Mouse (Mus musculus) retina, adult 2 months (tissue): ENCODE data around the gene Cybrd1.

Experiments
- DNase-seq: peaks from one replicate; pipeline ENCODE4 v3.0.0-alpha.2; 2012; ENCODE audit warnings: low read depth, low spot score

Gene Cybrd1

DNA sequence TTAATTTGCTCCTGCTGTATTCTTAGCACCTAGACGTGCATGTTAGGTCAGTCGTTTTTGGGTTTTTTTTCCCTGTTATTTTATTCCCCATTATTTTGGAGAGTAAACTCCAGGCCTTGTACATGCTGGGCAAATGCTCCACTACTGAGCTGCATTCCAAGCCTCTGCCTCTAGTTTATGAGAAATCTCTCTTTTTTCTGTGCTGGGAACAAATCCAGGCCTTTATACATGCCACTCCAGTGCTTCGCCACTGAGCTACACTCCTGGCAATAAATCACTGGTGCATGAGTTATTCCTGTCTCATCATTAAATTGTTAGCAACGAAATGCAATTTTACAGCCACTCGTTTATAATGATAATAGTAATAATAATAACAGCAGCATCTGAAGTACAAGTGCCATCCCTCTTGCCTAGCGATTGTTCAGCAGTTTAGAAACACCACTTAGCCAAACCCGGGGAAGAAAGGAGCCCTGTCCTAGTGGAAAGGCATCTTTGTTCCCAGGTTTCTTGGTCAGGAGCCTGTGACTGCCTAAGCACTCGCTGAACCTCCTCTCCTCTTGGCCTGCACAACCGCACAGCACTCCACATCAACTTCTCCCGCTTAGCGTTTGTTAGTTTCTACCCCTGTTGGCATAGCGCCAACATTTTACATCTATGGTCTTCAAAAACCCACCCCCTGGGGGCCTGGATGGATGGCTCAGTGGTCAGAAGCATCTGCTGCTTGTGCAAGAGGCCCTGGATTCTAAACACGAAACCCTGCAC, 4.7 kb downstream of the Cybrd1 start:
- DNase-seq, result no peak

DNA sequence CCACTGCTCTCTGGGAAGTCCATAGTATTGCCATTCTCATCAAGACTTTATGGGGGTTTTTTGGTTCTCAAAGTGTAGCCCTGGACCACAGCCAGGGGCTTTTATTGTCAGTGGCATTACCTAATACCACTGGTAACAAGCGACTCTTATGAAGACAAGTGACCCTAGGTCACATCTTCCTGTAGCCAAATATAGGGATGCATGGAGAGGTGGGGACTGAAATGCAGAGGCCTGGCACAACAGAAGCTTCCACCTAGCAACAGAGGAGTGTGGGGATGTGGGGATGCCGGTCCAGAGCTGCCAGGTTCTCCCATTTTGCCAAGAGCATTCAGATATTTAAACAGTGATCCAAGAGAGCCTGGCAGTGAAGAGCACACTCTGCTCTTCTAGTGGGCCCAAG, 5.9 kb downstream of the Cybrd1 start:
- no peak for DNase-seq

DNA sequence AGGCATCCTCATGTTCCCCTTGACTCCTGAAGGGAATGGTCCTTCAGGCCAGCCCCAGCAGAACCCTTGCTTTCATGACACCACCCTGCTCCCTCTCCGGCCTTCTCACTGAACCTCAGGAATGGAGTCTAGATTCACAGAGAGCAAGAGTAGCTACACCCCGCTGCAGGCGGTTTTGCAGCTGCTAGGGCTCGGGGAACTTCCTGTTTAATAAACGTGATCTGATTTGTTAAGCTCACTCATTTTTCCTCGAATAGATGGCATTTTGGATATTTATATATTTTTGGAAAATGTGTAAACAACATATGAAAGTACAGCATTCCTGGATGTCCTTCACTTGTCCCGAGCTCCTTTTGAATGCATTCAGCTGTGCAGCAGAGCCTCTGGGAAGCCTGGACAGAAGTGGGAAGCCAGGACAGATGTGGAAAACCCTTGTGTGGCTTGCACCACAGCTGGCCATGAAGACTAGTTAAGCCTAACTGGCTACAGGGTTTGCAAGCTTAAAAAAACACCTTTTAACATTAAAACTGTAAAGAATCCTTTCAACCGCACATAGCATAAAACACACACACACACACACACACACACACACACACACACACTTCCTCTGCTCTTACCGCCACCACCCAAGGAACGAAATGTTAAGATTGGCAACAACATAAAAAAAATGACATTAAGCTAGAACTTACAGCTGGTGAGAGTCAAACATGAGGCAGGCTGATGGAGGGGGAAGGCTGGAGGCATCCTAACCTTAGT, 10.2 kb downstream of the Cybrd1 start:
- no peak for DNase-seq

DNA sequence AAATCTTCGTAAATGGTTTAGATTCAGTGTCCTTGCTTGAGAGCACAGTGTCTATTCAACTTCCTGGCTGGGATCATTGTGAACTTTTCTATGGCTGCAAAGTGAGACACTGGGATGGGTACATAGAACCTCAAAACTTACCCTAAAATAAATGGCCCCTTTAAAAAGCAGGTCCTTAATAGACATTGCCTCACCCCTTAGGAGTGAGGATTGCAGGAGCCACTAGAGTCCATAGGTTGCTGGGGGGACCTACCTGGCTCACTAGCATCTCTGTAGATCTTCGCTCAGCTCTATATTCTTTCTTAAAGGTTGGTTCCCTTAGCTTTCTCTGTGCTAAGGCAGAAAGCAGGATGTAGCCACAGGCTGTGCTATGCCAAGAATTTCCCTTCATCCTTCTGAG, 12.6 kb downstream of the Cybrd1 start:
- DNase-seq, result no peak

DNA sequence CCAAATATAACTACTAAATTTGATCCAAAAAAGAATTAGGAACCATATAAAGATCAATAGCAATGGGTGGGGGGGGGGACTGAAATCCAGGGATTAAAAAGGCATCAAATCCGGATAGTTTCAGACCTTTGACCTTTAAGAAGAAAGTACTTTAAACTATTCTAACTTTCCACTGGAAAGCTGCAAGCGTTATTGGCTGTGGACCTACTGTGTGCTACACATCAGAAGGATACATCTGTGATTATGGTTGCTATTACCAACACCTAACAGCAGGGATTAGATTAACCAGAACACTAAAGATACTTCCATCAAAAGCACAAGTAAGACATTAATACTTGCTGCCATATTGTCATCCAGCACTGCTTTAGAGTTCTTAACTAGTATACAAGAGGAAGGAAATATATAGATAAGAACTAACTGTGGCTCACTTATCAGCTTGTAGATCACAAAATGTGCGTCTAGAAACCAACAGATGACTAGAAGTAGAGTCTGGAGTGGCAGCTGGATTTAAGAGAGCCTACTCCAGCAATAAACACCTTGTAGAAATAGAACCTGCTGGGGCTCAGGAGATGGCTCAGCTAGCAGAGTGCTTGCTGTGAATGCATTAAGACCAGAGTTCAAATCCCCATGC, 14.3 kb downstream of the Cybrd1 start:
- no peak for DNase-seq

DNA sequence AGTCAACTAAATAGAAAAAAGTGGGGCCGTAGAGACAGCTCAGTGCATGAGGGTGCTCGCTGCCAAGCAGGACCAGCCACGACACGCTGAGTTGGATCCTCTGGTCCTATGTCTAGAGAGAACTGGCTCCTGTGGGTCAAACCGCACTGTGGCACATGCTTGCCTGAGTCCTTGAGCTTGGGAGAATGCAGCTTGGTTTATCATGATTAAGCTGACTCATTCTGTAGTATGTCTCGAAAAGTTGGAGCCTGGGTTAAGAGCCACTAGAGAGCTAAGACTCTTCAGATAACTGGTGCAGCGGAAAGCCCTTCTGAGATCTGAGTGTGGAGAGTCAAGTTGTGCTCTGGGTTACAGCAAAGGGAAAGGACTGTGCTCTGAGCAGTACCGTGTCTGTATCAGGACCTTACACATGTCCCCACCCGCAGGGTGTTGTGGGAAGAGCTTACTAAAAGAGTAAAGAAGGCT, 16.4 kb downstream of the Cybrd1 start:
- no peak for DNase-seq

DNA sequence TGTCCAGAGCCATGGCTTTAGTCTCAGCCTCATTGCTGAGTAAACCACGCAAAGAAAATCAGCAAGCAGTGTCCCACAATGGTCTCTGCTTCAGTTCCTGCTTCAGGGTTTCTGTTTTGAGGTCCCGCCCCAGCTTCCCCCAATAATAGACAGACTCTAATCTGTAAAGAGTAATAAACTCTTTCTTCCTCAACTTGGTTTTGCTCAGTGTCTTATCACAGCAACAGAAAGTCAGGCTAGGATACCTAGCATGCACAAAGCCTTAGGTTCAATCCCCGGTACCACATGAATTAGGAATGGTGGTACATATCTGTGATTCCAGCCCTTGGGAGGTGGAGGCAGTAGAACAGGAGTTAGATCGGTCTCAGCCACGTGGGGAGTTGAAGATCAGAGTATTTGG, 17.1 kb downstream of the Cybrd1 start:
- DNase-seq, result no peak

DNA sequence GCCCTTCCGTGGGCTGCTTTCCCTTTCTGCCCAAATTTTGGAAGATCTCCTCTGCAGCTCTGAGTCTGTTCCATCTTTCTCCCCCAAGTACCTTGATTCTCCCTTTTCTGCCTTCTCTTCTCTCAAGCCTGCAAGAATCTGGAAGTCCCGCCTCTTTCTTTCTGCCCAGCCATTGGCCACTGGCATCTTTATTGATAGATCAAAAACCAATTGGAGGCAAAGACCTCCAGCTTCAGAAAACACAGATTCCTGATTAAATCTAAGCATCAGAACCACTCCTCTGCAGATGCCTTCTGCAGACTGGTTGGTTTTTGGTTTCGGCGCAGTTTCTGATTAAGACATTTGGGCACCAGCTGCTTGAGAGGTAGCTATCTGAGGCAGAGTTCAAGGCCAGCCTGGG, 22.9 kb downstream of the Cybrd1 start:
- DNase-seq, result no peak

DNA sequence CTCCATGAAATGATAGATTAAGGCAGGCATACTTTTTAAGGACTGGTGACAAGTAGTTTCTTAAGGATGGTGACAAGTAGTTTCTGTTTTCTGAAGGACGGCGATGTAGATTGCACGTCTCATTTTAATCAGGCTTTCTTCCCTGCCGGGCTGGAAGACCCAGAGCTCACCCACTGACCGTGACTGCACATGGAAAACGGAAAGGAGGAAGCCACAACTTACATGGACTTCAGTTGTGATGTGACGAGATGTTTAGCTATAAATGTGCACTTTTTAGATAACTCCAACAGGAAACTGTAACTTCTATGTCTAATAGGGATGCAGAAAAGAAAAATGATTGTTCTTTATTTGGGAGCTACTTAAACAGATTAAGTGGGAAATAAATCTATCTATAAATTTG, 24.7 kb downstream of the Cybrd1 start:
- no peak for DNase-seq

DNA sequence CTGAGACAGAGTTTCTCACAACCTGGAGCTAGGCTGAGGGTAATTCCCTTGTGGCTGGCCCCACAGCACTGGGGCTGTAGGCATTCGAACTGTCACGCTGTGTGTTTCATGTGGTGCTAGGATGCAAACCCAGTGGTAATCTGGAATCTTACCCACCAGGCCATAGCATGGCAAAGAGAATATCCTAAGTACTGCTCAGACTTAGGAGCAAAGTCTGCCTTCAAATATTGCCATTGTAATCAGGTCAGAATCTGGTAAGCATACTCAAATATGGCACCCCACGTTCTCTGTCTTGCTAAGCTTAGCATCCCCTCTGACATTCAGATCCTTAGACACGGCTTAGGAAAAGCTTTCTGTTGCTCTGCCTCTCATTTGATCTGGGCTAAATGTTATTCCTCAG, 28.1 kb downstream of the Cybrd1 start:
- DNase-seq, result no peak

DNA sequence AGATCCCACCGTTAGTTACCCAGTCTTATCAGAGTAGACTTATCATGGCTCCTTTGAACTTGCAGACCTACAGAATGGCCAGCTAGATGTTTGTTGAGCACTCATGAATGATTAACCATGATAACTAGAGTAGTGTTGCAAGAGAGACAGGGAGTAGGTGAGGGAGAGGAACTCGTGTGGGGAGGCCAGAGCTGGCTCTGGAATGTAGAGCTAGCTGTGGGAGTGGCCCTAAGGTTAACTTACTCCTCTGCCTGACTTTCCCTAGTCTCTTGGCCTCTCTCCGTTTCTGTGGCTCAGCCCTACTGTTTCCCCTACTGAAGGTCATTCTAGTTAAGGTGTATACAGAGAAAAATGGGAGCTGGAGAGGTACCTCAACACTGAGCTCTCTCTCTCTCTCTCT, 28.5 kb downstream of the Cybrd1 start:
- no peak for DNase-seq

DNA sequence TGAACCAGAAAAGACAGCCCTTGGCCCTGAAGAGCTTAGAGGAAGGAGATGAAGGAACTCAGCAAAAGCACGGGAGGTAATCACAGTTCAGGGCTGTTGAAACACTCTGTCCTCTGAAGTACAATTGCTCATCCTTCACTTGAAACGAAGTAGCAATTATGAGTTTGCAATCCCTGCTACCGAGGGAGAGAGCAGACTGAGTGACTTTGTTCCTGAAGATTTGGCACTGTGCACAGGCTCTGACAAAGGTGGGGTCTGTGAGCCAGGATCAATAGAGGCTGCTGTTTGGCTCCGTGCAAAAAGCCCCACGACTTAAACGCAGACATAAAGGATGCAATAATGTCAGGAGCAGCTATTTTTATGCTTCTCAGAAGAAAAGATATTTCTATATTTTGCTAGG, 30.1 kb downstream of the Cybrd1 start:
- no peak for DNase-seq

DNA sequence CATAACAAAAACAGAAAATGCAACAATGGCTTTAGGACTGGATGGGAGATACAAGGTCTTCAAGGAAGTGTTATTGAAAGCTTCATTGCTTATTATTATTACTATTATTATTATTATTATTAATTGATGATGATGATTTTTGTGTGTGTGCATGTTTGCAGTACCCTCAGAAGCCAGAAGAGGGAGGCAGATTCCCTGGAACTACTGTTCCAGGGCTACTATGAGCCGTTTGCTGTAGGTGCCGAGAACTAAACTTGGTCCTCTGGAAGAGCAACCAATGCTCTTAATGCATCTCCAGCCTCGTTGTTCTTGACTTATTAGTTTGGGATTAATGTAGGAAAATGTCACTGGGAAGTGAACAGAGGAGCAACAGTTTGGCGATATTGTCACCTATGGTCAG, 34.4 kb downstream of the Cybrd1 start:
- DNase-seq, result no peak

DNA sequence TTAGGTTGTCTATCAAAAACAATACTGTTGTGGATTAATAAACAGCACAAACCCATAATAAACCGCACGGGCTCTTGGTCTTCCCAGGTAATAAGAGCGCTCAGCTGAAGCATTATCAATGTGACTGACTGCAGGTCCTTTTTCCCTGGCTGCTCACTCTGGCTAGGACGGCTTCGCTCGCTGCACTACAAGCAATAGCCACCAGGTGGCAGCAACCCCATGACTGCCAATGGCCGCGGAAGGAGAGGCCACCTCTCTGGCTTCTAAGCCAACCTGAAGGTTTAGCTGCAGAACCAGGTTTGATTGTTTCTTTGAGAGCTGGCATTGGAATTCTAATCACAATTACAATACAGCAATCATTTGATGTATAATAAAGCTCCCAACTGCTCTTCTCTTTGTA, 37.8 kb downstream of the Cybrd1 start:
- peak; percentile 64 for DNase-seq

DNA sequence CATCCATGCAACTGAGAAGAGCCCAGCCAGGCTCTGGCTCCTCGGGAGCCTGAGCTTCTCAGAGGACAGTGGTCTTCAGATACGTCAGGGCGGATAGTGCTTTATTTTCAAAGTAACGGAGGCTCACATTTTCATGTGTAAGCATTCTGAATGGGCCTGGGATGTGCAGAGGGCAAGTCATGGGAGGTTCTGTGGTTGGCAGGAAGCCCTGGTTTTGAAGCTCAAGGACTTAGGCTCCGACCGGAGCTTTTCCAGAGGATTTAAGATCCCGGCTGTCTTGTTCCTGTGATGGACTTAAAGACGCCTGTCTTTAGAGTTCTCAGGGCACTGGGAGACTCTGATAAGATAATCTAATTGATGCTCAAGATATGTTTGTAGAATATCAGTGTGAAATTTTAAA, 38.7 kb downstream of the Cybrd1 start:
- no peak for DNase-seq

DNA sequence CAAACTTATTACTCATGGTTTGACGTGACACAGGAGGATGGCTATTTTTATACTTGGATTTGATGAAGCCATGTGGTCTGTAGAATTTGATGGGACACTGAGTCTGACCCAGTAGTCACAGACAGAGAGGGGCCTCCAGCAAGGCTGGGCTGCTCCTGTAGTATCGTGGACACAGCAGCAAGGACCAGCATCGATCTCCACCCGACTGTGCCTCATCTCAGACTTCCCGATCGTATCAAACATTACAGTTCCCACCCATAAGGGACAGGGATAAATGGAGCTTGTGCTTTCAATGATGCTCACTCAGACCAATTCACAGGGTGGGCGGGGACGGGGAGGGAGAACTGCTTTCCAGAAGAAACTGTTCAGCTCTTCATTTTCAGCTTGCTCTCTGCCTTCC, 40.2 kb downstream of the Cybrd1 start:
- DNase-seq, result no peak

DNA sequence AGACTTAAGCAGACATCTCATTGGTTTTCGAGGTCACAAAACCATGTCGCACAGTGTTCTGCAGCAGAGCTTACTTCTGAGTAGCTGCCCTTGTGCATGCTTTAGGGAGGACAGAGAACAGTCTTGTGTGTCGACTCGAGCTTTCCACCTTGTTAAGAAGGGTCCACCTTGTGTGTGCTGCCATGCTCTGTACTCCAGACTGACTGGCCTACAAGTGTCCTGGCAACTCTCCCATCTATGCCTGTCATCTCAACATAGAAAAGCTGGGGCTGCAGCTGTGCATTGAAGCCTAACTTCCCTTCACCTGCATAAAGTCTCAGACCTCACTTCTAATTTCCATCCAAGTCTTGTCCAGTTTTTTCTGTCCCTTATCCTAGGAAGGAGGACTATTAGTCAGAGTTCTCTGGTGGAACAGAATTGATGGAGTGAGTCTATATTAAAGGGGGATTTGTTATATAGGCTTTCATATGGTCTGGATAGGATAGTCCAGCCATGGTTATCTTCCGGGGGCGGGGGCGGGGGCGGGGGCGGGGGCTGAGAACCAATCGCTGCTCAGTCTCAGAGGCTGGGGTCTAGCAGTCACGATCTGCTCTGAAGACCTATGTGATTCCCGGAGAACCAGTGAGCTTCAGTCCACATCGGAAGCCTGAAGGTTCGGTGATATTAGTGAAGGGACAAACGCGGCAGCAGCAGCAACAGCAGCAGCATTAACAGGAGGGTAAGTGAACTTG, 42.0 kb downstream of the Cybrd1 start:
- DNase-seq, result no peak

DNA sequence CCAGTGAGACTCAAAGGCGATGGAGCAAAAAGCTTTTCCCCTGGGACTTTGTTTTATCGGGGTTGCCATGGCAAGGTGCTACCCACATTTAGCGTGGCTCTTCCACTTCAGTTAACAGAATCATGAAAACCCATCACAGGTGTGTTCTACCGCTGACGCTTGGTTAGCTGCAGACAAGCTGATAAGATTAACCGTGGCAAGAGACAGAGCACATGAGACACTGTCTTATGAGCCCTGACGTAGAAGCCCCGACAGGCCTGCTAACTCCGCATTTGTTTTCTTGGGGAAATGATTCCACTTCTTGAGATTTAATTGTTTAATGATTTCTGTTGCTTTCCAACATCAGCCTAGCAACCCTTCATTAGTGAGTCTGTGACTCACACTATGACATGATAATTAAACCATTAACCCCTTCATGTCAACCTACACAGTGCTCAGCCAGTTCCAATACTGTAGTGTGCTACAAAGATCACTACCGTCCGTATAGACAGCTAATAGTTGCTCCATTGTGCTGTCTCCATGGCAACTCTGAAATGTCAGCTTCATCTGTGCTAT, 42.7 kb downstream of the Cybrd1 start:
- no peak for DNase-seq

DNA sequence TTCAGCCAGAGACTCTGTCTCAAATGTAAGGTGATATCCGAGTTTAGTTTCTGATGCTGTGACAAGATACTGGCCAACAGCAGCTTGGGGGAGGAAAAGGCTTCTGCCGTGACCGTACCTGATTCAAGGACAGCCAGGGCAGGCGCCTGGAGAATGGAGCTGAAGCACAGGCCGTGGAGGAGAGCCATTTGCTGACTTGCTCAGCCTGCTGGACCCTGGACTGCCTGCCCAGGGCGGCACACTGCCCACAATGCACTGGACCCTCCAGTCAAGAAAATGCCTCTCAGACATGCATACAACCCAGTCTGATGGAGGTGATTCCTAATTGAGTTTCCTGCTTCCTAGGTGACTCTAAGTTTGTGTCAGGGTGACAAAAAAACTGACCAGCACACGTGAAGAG, 43.8 kb downstream of the Cybrd1 start:
- no peak for DNase-seq

DNA sequence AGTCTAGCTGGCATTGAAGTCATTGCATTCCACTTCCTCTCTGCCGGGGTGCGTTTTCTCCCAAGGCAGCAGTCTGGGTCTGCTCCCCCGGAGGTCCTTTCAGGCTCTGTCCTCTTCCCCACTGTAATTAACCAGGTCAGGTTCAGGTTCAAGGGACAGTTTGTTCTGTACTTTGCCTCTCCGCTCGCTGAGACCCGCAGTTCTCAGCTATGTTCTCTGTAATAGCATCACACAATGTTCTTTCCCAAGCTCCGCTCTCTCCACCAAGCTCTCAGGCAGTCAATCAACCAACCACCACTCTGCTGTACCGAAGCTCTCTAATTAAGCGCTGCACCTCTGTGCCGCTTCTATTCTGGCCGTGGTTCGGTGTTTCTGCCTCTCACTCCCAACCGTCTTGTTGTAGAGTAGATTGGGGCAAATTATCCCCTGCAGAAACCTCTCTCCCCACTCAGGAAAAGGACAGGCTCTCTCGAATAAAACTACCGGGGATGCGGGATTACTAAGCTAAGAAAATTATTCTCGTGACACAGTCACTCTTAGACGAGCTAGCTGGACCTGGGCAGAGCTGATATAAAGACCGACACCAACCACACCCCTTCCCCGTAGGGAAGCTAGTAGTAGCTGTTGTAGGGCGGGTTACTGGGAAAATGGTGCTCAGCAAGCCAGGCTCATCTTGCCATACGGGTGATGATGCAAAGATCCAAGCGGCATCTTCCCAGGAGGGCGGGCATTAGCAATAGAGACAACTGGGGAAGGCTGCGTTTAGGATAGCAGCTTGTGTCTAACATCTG, 45.3 kb downstream of the Cybrd1 start:
- DNase-seq, result no peak

DNA sequence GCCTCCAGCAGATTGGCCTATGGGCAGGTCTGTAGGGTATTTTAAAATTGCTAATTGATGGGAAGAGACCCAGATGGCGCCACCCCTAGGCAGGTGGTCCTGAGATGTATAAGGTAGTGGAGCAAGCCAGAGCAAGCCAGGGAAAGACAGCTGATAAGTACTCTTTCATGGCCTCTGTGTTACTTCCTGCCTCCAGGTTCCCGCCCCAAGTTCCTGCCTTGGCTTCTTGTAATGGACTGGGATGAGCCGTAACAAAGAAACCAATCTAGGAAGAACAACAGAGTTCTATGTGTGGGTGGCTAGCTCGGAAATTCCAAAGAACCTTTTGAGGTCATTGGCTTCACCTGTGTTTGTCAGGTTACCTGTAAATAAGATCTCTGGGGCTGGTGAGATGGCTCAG, 49.5 kb downstream of the Cybrd1 start:
- DNase-seq, result no peak
